Comparison of ENCODE assay signal across 19 mouse cellular contexts in genomic region chr6:121303466-121304220, GRCm38 (mm10). TPM values are rescaled to one million over a fixed set of nuclear protein-coding genes. Genes with fewer than 3 reads are reported as not detected.
DNase-seq lines count a peak whose midpoint lies in the region; ATAC-seq and TF ChIP-seq lines count a peak whose summit lies in the region.
"Had no signal": no experiment of that assay in that cellular context is flagged by ENCODE, and none has a peak within 500 bp of the region (broad histone marks: within the 10 kb centered on the region; RNA-seq: fewer than 3 reads in every experiment).

No protein-coding gene starts in this region.

- no peak overlapping the region for H3K4me3 ChIP-seq in embryonic facial prominence, embryonic 14.5 days (ENCODE audit: low read depth, low read length)
- no peak overlapping the region for H3K4me3 ChIP-seq in embryonic facial prominence, embryonic 10.5 days
- peak overlapping the region; percentile 52 for H3K4me3 ChIP-seq in liver, adult 2 months (ENCODE audit: insufficient read depth, low read depth, low read length)
- no peak overlapping the region for H3K4me3 ChIP-seq in liver, postnatal 0 days (ENCODE audit: low read depth, low read length)
- H3K4me3 ChIP-seq: heart, embryonic 12.5 days; hindbrain, embryonic 10.5 days; limb, embryonic 12.5 days had no signal

- peaks cover 5% of the 10 kb centered on the region for H3K4me1 ChIP-seq in embryonic facial prominence, embryonic 14.5 days (ENCODE audit: control insufficient read depth, insufficient read depth, low read length)
- H3K4me1 ChIP-seq in embryonic facial prominence, embryonic 10.5 days = peaks cover 31% of the 10 kb centered on the region
- H3K4me1 ChIP-seq in liver, adult 2 months (ENCODE audit: control insufficient read depth, insufficient read depth, low read length) = peaks cover 37% of the 10 kb centered on the region
- H3K4me1 ChIP-seq in liver, postnatal 0 days (ENCODE audit: insufficient read depth) = 0 out of 2 replicates have a peak, but pooled peaks cover 3% of the 10 kb centered on the region

- 60% methylated on average over 10 of the region's 10 CpGs for WGBS in embryonic facial prominence, embryonic 14.5 days
- WGBS in embryonic facial prominence, embryonic 10.5 days = 68% methylated on average over 10 of the region's 10 CpGs
- 16% methylated on average over 10 of the region's 10 CpGs for WGBS in liver, adult 2 months
- 56% methylated on average over 10 of the region's 10 CpGs for WGBS in liver, postnatal 0 days (ENCODE audit: insufficient replicate concordance)

- H3K36me3 ChIP-seq in embryonic facial prominence, embryonic 14.5 days (ENCODE audit: control insufficient read depth, insufficient read depth, low read length) = no peaks in the 10 kb centered on the region
- H3K36me3 ChIP-seq in embryonic facial prominence, embryonic 10.5 days (replicated peaks) = no peaks in the 10 kb centered on the region
- H3K36me3 ChIP-seq in liver, adult 2 months (ENCODE audit: control insufficient read depth, insufficient read depth, low read length) = no peaks in the 10 kb centered on the region
- no peaks in the 10 kb centered on the region for H3K36me3 ChIP-seq in liver, postnatal 0 days (replicated peaks; ENCODE audit: insufficient read depth, low read length)
- H3K36me3 ChIP-seq: heart, embryonic 12.5 days; hindbrain, embryonic 10.5 days; limb, embryonic 12.5 days had no signal

- DNase-seq in embryonic facial prominence, embryonic 14.5 days (ENCODE audit: low spot score) = peak; percentile 38
- no peak for DNase-seq in embryonic facial prominence, embryonic 10.5 days (ENCODE audit: low spot score)
- peak; percentile 93 for DNase-seq in liver, adult 2 months (ENCODE audit: extremely low read depth, low read depth, low spot score)
- DNase-seq in liver = no peak
- DNase-seq in kidney, postnatal 10 days = peak; percentile 57
- peak; percentile 41 for DNase-seq in liver, postnatal 0 days
- DNase-seq in left cerebral cortex, adult 11 months (ENCODE audit: low spot score) = no peak
- DNase-seq in lung, postnatal 4 days = no peak
- DNase-seq: adrenal gland, adult 8-10 months; cerebellum, adult 9-11 months; gastrocnemius, postnatal 25 days; right cerebral cortex, postnatal 25 days had no signal

- no peaks in the 10 kb centered on the region for H3K27me3 ChIP-seq in embryonic facial prominence, embryonic 14.5 days (replicated peaks; ENCODE audit: control insufficient read depth, insufficient read depth, low read length)
- H3K27me3 ChIP-seq in embryonic facial prominence, embryonic 10.5 days (replicated peaks; ENCODE audit: low read depth, poor library complexity, severe bottlenecking) = 0 out of 2 replicates have a peak, but pooled peaks cover 10% of the 10 kb centered on the region
- H3K27me3 ChIP-seq in liver, adult 2 months (ENCODE audit: control insufficient read depth, insufficient read depth, low read length) = no peaks in the 10 kb centered on the region
- H3K27me3 ChIP-seq in liver, postnatal 0 days (ENCODE audit: insufficient read depth, low read length) = no peaks in the 10 kb centered on the region
- H3K27me3 ChIP-seq: heart, embryonic 12.5 days; limb, embryonic 12.5 days had no signal

- TF ChIP-seq EP300 in liver, postnatal 0 days (IDR thresholded peaks at IDR 0.05; ENCODE audit: low read depth) = no peak

- no peaks in the 10 kb centered on the region for H3K9me3 ChIP-seq in embryonic facial prominence, embryonic 14.5 days (ENCODE audit: control insufficient read depth, low read length)
- no peaks in the 10 kb centered on the region for H3K9me3 ChIP-seq in embryonic facial prominence, embryonic 10.5 days
- H3K9me3 ChIP-seq in liver, postnatal 0 days (ENCODE audit: low read length) = no peaks in the 10 kb centered on the region
- H3K9me3 ChIP-seq: heart, embryonic 12.5 days; hindbrain, embryonic 10.5 days; limb, embryonic 12.5 days had no signal

- no peak overlapping the region for H3K9ac ChIP-seq in embryonic facial prominence, embryonic 14.5 days (ENCODE audit: low read depth, low read length)
- H3K9ac ChIP-seq in liver, adult 2 months (ENCODE audit: low read depth, low read length) = peak overlapping the region; percentile 87
- peak overlapping the region; percentile 60 for H3K9ac ChIP-seq in liver, postnatal 0 days (replicated peaks)
- H3K9ac ChIP-seq: heart, embryonic 12.5 days; limb, embryonic 12.5 days had no signal

- peaks cover 6% of the 10 kb centered on the region; the same call in 1 of the 2 replicates for H3K79me2 ChIP-seq in liver, adult 2 months (ENCODE audit: control insufficient read depth, insufficient read depth, low read length)

- H3K27ac ChIP-seq in embryonic facial prominence, embryonic 14.5 days (replicated peaks; ENCODE audit: low read depth, low read length) = no peak overlapping the region
- no peak overlapping the region for H3K27ac ChIP-seq in embryonic facial prominence, embryonic 10.5 days (replicated peaks)
- H3K27ac ChIP-seq in liver, adult 2 months (replicated peaks; ENCODE audit: insufficient read depth, low read depth, low read length) = peak overlapping the region; percentile 100
- H3K27ac ChIP-seq in liver, postnatal 0 days (ENCODE audit: low read depth) = peak overlapping the region; percentile 96
- H3K27ac ChIP-seq: hindbrain, embryonic 10.5 days; limb, embryonic 12.5 days; stomach, postnatal 0 days had no signal

- no peak for ATAC-seq in embryonic facial prominence, embryonic 14.5 days (ENCODE audit: low read depth)
- peak; percentile 45 for ATAC-seq in liver, postnatal 0 days
- ATAC-seq: midbrain, embryonic 16.5 days had no signal

- TF ChIP-seq POLR2A in liver, adult 2 months (IDR thresholded peaks at IDR 0.05; ENCODE audit: extremely low read depth, insufficient read depth, low read length) = no peak

- no peak for TF ChIP-seq CTCF in liver, adult 2 months (IDR thresholded peaks at IDR 0.05; ENCODE audit: low read depth, low read length)
- TF ChIP-seq CTCF in liver, postnatal 0 days (IDR thresholded peaks at IDR 0.05; ENCODE audit: low read depth) = no peak

- no peak overlapping the region for H3K4me2 ChIP-seq in embryonic facial prominence, embryonic 14.5 days (ENCODE audit: low read depth, low read length)
- H3K4me2 ChIP-seq in liver, postnatal 0 days (ENCODE audit: low read depth, low read length) = peak overlapping the region; percentile 59
- H3K4me2 ChIP-seq: heart, embryonic 12.5 days; limb, embryonic 12.5 days had no signal

RNA-seq across cellular contexts. Expression of gene Slc6a13, which starts 3.6 kb away (rescaled TPM):
- 10.6 and 11.5 TPM in 2 replicates for polyA plus RNA-seq in embryonic facial prominence, embryonic 14.5 days (2014; fragmentation: Nextera tagmentation; extraction: Ambion mirVana)
- 1.3 and 1.8 TPM in 2 replicates for polyA plus RNA-seq in embryonic facial prominence, embryonic 10.5 days (2016; fragmentation: Nextera tagmentation; extraction: Ambion mirVana)
- total RNA-seq in liver, adult 2 months (2014; rRNA removed) = 159 and 178 TPM in 2 replicates
- 264 and 272 TPM in 2 replicates for polyA plus RNA-seq in liver, adult 2 months (2012; rRNA removed)
- 77.9 and 84.7 TPM in 2 replicates for polyA plus RNA-seq in liver, postnatal 0 days (2015; fragmentation: Nextera tagmentation; extraction: Ambion mirVana)

RNA-seq across cellular contexts. Expression of gene Slc6a12, which starts 39.2 kb away (rescaled TPM):
- 0.78 and 1.4 TPM in 2 replicates for polyA plus RNA-seq in embryonic facial prominence, embryonic 14.5 days (2014; fragmentation: Nextera tagmentation; extraction: Ambion mirVana)
- polyA plus RNA-seq in embryonic facial prominence, embryonic 10.5 days (2016; fragmentation: Nextera tagmentation; extraction: Ambion mirVana) = 0.29 TPM in 1 of 2 replicates, not detected in the other
- 80.5 and 86.8 TPM in 2 replicates for total RNA-seq in liver, adult 2 months (2014; rRNA removed)
- 150 and 172 TPM in 2 replicates for polyA plus RNA-seq in liver, adult 2 months (2012; rRNA removed)
- 23.6 and 25.8 TPM in 2 replicates for polyA plus RNA-seq in liver, postnatal 0 days (2015; fragmentation: Nextera tagmentation; extraction: Ambion mirVana)
- polyA plus RNA-seq: heart, embryonic 12.5 days; hindbrain, embryonic 10.5 days; limb, embryonic 12.5 days; lung, embryonic 16.5 days; neural tube, embryonic 11.5 days had no signal

RNA-seq across cellular contexts. Expression of gene Usp18, which starts 57.9 kb away (rescaled TPM):
- polyA plus RNA-seq in embryonic facial prominence, embryonic 14.5 days (2014; fragmentation: Nextera tagmentation; extraction: Ambion mirVana) = 2.2 and 2.7 TPM in 2 replicates
- 0.39 and 0.50 TPM in 2 replicates for polyA plus RNA-seq in embryonic facial prominence, embryonic 10.5 days (2016; fragmentation: Nextera tagmentation; extraction: Ambion mirVana)
- 16.8 and 25.5 TPM in 2 replicates for total RNA-seq in liver, adult 2 months (2014; rRNA removed)
- polyA plus RNA-seq in liver, adult 2 months (2012; rRNA removed) = 9.7 and 27.8 TPM in 2 replicates
- polyA plus RNA-seq in liver, postnatal 0 days (2015; fragmentation: Nextera tagmentation; extraction: Ambion mirVana) = 19.2 and 24.1 TPM in 2 replicates

Comparison
In these comparisons a context has a peak if more than half of its experiments do, and no peak if none do; other contexts are left out.
1. DNase-seq: peak in embryonic facial prominence, embryonic 14.5 days (single experiment), liver, adult 2 months (single experiment), kidney, postnatal 10 days (single experiment) and liver, postnatal 0 days (single experiment); none in embryonic facial prominence, embryonic 10.5 days (single experiment), liver (single experiment), left cerebral cortex, adult 11 months (single experiment) and lung, postnatal 4 days (0 of 2).
2. H3K27ac ChIP-seq: peak in liver, adult 2 months (single experiment) and liver, postnatal 0 days (single experiment); none in embryonic facial prominence, embryonic 14.5 days (single experiment) and embryonic facial prominence, embryonic 10.5 days (single experiment).
3. RNA of gene Slc6a12, which starts 39.2 kb away (polyA plus RNA-seq): 150 to 172 TPM in liver, adult 2 months and 23.6 to 25.8 TPM in liver, postnatal 0 days; 0.78 to 1.4 TPM in embryonic facial prominence, embryonic 14.5 days and 0.29 TPM in embryonic facial prominence, embryonic 10.5 days; every median in the first group is over 10 times any median in the second.